Mouse (Mus musculus) forebrain, embryonic 15.5 days (tissue): Measurements from ENCODE around the gene Atg13. TPM values are rescaled to one million over a fixed set of nuclear protein-coding genes. Genes with fewer than 3 reads are reported as not detected.

ENCODE experiments used
- ATAC-seq: fragments of 200-750 bp; cut with Nextera tagmentation; replicated peaks from 2 replicates; pipeline ENCODE4 v1.8.0; 2017; ENCODE audit warnings: mild to moderate bottlenecking, moderate TSS enrichment, moderate library complexity
- H3K27ac ChIP-seq: fragments of 300-500 bp; sonication (generic); replicated peaks from 2 replicates; pipeline ENCODE4 v1.5.1; 2015; ENCODE audit warnings: mild to moderate bottlenecking, inconsistent platforms
- H3K27me3 ChIP-seq: fragments of 300-500 bp; sonication (generic); 2 replicates; pipeline ENCODE4 v1.6.1; 2015; ENCODE audit warnings: inconsistent platforms
- H3K36me3 ChIP-seq: fragments of 300-500 bp; sonication (generic); 2 replicates; pipeline ENCODE4 v1.6.1; 2015; ENCODE audit warnings: mild to moderate bottlenecking, inconsistent platforms
- H3K4me1 ChIP-seq: fragments of 300-500 bp; sonication (generic); 2 replicates; pipeline ENCODE4 v1.6.1; 2015; ENCODE audit warnings: inconsistent platforms
- H3K4me2 ChIP-seq: fragments of 300-500 bp; sonication (generic); replicated peaks from 2 replicates; pipeline ENCODE4 v1.6.1; 2015; ENCODE audit warnings: mild to moderate bottlenecking, inconsistent platforms
- H3K4me3 ChIP-seq: fragments of 300-500 bp; sonication (generic); 2 replicates; pipeline ENCODE4 v1.5.1; 2015; ENCODE audit warnings: mild to moderate bottlenecking, inconsistent platforms
- H3K9ac ChIP-seq: fragments of 300-500 bp; sonication (generic); replicated peaks from 2 replicates; pipeline ENCODE4 v1.6.1; 2015; ENCODE audit warnings: mild to moderate bottlenecking, inconsistent platforms
- H3K9me3 ChIP-seq: fragments of 300-500 bp; sonication (generic); 2 replicates; pipeline ENCODE4 v1.6.1; 2016; ENCODE audit warnings: inconsistent platforms
- WGBS: fragments of 180-500 bp; shearing (Covaris S2); methylation state at CpG from one replicate; pipeline ENCODE4 v1.1.7; 2015; ENCODE audit warnings: mixed read lengths; 5-methylcytosine and 5-hydroxymethylcytosine counted together
- polyA plus RNA-seq: library from polyadenylated mRNA; unstranded; fragments of >200 nt; fragmentation: Nextera tagmentation; extraction: Ambion mirVana; gene quantifications from 2 replicates; pipeline ENCODE4 v1.2.1, GENCODE M21; 2015

Atg13 gene
- polyA plus RNA-seq, 1 experiment from 2014 or later, result 40.4 TPM

DNA sequence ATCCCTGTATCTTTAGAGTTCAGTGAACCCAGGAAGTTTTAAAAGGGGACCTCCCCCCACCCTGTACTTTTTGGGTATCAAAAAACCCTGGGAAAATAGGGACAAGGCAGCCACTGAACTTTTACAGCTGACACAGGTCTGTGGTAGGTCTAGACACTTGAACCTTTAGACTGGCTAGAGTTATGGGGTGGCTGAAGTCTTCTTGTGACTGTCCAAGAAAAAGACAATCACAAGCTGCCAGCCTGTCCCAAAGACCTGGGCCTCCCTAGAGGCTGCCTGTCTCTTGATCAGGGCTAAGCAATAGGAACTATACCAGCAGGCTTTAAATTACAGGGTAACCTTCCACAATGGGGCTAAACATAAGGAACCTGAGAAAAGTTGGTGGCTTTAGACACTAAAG lies 33.4 kb downstream of the Atg13 start:
- no peak overlapping the region for H3K27ac ChIP-seq
- H3K27me3 ChIP-seq, result no peaks in the 10 kb centered on the region
- H3K4me1 ChIP-seq, result no peaks in the 10 kb centered on the region
- no peak overlapping the region for H3K9ac ChIP-seq
- peaks cover 82% of the 10 kb centered on the region for H3K36me3 ChIP-seq
- H3K4me3 ChIP-seq, result no peak overlapping the region
- no peaks in the 10 kb centered on the region for H3K9me3 ChIP-seq
- H3K4me2 ChIP-seq, result no peak overlapping the region
- ATAC-seq, result no peak

DNA sequence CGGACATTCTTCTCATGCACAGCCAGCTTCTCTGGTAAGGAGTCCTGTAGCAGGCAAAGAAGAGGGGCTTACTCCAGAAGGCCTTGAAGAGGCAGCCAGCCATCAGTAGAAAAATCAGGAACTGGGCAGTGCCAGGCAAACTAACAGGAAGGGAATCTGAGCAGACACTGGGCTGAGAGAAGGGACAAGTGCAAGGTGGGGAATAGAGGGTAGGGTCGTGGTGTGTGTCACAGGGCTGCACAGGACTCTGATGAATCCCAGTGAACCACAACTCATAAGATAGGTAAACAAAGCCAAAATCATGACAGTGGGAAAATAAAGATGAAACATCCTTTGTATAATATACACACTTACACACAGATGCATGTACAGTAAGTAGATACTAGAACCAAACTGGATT lies 34.0 kb downstream of the Atg13 start:
- no peak overlapping the region for H3K4me3 ChIP-seq
- no peaks in the 10 kb centered on the region for H3K9me3 ChIP-seq
- 75% methylated on average over 2 of the region's 2 CpGs for WGBS
- peaks cover 80% of the 10 kb centered on the region for H3K36me3 ChIP-seq
- ATAC-seq, result no peak
- H3K27ac ChIP-seq, result no peak overlapping the region
- H3K27me3 ChIP-seq, result no peaks in the 10 kb centered on the region
- no peaks in the 10 kb centered on the region for H3K4me1 ChIP-seq
- H3K9ac ChIP-seq, result no peak overlapping the region
- no peak overlapping the region for H3K4me2 ChIP-seq

- Histone ChIP-seq H3K4me2 (no peak overlapping the region), H3K4me1 (no peaks in the 10 kb centered on the region), H3K36me3 (peaks cover 78% of the 10 kb centered on the region), H3K27me3 (no peaks in the 10 kb centered on the region), H3K27ac (no peak overlapping the region), H3K9ac (no peak overlapping the region), H3K4me3 (no peak overlapping the region), H3K9me3 (no peaks in the 10 kb centered on the region)
- no peak for ATAC-seq
- 90% methylated on average over 5 of the region's 5 CpGs for WGBS
Measured at GRCm38 (mm10) chr2:91674895-91675294, 35.5 kb downstream of the Atg13 start.

DNA sequence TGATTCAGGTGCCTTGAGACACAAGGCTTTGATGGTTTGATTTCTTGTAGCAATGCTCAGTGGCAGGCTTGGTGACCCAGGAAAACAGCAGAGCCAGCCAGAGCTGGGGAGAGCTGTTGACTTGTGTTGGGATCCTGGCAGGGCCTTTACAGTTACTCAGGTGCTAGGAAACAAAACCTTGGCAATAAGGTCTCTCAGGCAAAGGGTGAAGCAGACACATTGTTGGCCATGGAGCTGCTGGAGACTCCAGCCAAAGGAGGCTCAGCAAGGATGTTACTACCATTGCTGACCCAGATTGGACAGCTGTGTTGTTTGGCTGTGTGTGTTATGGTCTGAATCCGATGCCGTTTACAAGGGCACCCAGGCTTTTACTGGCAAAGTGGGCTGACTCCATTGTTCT lies 36.8 kb downstream of the Atg13 start:
- Histone ChIP-seq H3K9ac (no peak overlapping the region), H3K4me1 (no peaks in the 10 kb centered on the region), H3K4me2 (no peak overlapping the region), H3K4me3 (no peak overlapping the region), H3K9me3 (no peaks in the 10 kb centered on the region), H3K36me3 (peaks cover 81% of the 10 kb centered on the region), H3K27ac (no peak overlapping the region), H3K27me3 (no peaks in the 10 kb centered on the region)
- 91% methylated on average over 2 of the region's 2 CpGs for WGBS
- no peak for ATAC-seq

GRCm38 (mm10) chr2:91670038-91670437 lies 40.3 kb downstream of the Atg13 start:
- Histone ChIP-seq H3K27me3 (no peaks in the 10 kb centered on the region), H3K27ac (no peak overlapping the region), H3K4me2 (no peak overlapping the region), H3K4me1 (no peaks in the 10 kb centered on the region), H3K9me3 (no peaks in the 10 kb centered on the region), H3K4me3 (no peak overlapping the region), H3K36me3 (peaks cover 68% of the 10 kb centered on the region), H3K9ac (no peak overlapping the region)
- WGBS, result 95% methylated on average over 6 of the region's 6 CpGs
- ATAC-seq, result no peak

DNA sequence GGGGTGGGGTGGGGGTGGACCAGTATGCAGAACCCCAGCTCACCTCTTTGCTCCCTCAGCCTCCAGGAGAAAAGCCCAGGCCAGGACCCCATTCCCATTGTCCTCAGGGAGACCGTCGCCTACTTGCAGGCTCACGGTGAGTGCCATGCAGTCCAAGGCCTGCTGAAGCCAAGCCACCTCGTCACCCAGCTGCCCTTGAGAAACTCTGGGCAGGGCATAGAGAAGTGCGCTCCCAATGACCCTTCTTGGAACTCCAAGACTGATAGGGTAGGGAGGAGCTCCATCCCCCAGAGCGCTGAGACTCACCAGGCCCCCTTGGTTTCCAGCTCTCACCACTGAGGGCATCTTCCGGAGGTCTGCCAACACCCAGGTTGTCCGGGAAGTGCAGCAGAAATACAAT lies 41.0 kb downstream of the Atg13 start:
- peaks cover 68% of the 10 kb centered on the region for H3K36me3 ChIP-seq
- H3K9me3 ChIP-seq, result no peaks in the 10 kb centered on the region
- ATAC-seq, result no peak
- H3K4me3 ChIP-seq, result no peak overlapping the region
- no peaks in the 10 kb centered on the region for H3K27me3 ChIP-seq
- H3K9ac ChIP-seq, result no peak overlapping the region
- H3K4me1 ChIP-seq, result no peaks in the 10 kb centered on the region
- WGBS, result 95% methylated on average over 8 of the region's 8 CpGs
- H3K4me2 ChIP-seq, result no peak overlapping the region
- no peak overlapping the region for H3K27ac ChIP-seq

DNA sequence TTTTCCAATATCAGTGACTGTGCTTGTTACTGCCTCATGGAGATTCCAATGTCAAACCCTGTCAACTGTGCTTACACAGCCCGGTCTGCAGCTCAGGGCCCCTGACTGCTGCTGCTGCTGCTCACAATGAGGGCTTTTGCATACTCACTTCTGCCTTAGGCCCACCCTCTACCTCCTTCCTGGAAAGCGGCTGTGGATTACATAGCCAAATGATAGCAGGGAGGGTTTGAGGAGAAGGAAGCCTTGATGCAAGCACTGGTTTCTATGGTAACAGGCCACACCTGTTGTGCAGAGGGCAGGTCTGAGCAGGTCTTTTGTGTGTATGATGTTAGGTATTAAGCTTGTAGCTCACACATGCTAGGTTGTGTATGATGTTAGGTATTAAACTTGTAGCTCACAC lies 42.6 kb downstream of the Atg13 start:
- Histone ChIP-seq H3K27me3 (no peaks in the 10 kb centered on the region), H3K4me1 (no peaks in the 10 kb centered on the region), H3K4me2 (no peak overlapping the region), H3K9me3 (no peaks in the 10 kb centered on the region), H3K36me3 (peaks cover 72% of the 10 kb centered on the region), H3K4me3 (no peak overlapping the region), H3K27ac (no peak overlapping the region), H3K9ac (no peak overlapping the region)
- ATAC-seq, result no peak
- WGBS, result 69% methylated on average over 2 of the region's 2 CpGs

- Histone ChIP-seq H3K27me3 (no peaks in the 10 kb centered on the region), H3K4me1 (no peaks in the 10 kb centered on the region), H3K4me2 (no peak overlapping the region), H3K9ac (no peak overlapping the region), H3K36me3 (peaks cover 77% of the 10 kb centered on the region), H3K27ac (no peak overlapping the region), H3K9me3 (no peaks in the 10 kb centered on the region), H3K4me3 (no peak overlapping the region)
- 94% methylated on average over 6 of the region's 6 CpGs for WGBS
- ATAC-seq, result no peak
Measured at GRCm38 (mm10) chr2:91666386-91666910, 43.9 kb downstream of the Atg13 start.

- no peak for ATAC-seq
- Histone ChIP-seq H3K27ac (no peak overlapping the region), H3K9me3 (no peaks in the 10 kb centered on the region), H3K4me3 (no peak overlapping the region), H3K36me3 (peaks cover 71% of the 10 kb centered on the region), H3K4me1 (no peaks in the 10 kb centered on the region), H3K4me2 (no peak overlapping the region), H3K9ac (no peak overlapping the region), H3K27me3 (no peaks in the 10 kb centered on the region)
Measured at GRCm38 (mm10) chr2:91664780-91665179, 45.6 kb downstream of the Atg13 start.

- no peak for ATAC-seq
- Histone ChIP-seq H3K4me2 (no peak overlapping the region), H3K4me1 (no peaks in the 10 kb centered on the region), H3K9ac (no peak overlapping the region), H3K9me3 (no peaks in the 10 kb centered on the region), H3K27ac (no peak overlapping the region), H3K4me3 (no peak overlapping the region), H3K27me3 (no peaks in the 10 kb centered on the region), H3K36me3 (peaks cover 79% of the 10 kb centered on the region)
- WGBS, result 92% methylated on average over 6 of the region's 6 CpGs
Measured at GRCm38 (mm10) chr2:91660981-91661380, 49.4 kb downstream of the Atg13 start.

GRCm38 (mm10) chr2:91659657-91660056 lies 50.7 kb downstream of the Atg13 start:
- no peaks in the 10 kb centered on the region for H3K4me1 ChIP-seq
- H3K36me3 ChIP-seq, result peaks cover 84% of the 10 kb centered on the region
- no peak for ATAC-seq
- H3K4me3 ChIP-seq, result no peak overlapping the region
- H3K27ac ChIP-seq, result no peak overlapping the region
- no peaks in the 10 kb centered on the region for H3K27me3 ChIP-seq
- 96% methylated on average over 8 of the region's 8 CpGs for WGBS
- H3K9me3 ChIP-seq, result no peaks in the 10 kb centered on the region
- no peak overlapping the region for H3K9ac ChIP-seq
- H3K4me2 ChIP-seq, result no peak overlapping the region

GRCm38 (mm10) chr2:91656774-91657173 lies 53.6 kb downstream of the Atg13 start:
- Histone ChIP-seq H3K4me1 (peaks cover 5% of the 10 kb centered on the region), H3K4me3 (no peak overlapping the region), H3K27ac (no peak overlapping the region), H3K9me3 (no peaks in the 10 kb centered on the region), H3K27me3 (no peaks in the 10 kb centered on the region), H3K4me2 (no peak overlapping the region), H3K36me3 (peaks cover 67% of the 10 kb centered on the region), H3K9ac (no peak overlapping the region)
- no peak for ATAC-seq
- 80% methylated on average over 8 of the region's 8 CpGs for WGBS

- H3K27me3 ChIP-seq, result no peaks in the 10 kb centered on the region
- H3K36me3 ChIP-seq, result peaks cover 57% of the 10 kb centered on the region
- no peak overlapping the region for H3K4me3 ChIP-seq
- H3K9ac ChIP-seq, result no peak overlapping the region
- H3K9me3 ChIP-seq, result no peaks in the 10 kb centered on the region
- ATAC-seq, result no peak
- H3K4me2 ChIP-seq, result no peak overlapping the region
- H3K27ac ChIP-seq, result no peak overlapping the region
- H3K4me1 ChIP-seq, result peaks cover 9% of the 10 kb centered on the region
- 70% methylated on average over 6 of the region's 6 CpGs for WGBS
Measured at GRCm38 (mm10) chr2:91655827-91656226, 54.5 kb downstream of the Atg13 start.
